Mouse (Mus musculus) intestine, embryonic 16.5 days (tissue): ENCODE results near the gene Tmem104. TPM values are rescaled to one million over a fixed set of nuclear protein-coding genes. Genes with fewer than 3 reads are reported as not detected.
A peak's percentile ranks its signal among the peaks of the same experiment; 100 is the strongest.

Experiments used
- ATAC-seq: fragments of 200-750 bp; cut with Nextera tagmentation; 2 replicates; pipeline ENCODE4 v1.8.0; 2017; ENCODE audit warnings: moderate TSS enrichment, moderate library complexity
- H3K27ac ChIP-seq: fragments of 300-500 bp; sonication (generic); 2 replicates; pipeline ENCODE4 v1.5.1; 2014; ENCODE audit warnings: mild to moderate bottlenecking, low read length
- H3K27me3 ChIP-seq: fragments of 300-500 bp; sonication (generic); replicated peaks from 2 replicates; pipeline ENCODE4 v1.6.1; 2014; ENCODE audit warnings: low read length, control low read depth, mixed read lengths; ENCODE audit not compliant: control insufficient read depth, insufficient read depth
- H3K36me3 ChIP-seq: fragments of 300-500 bp; sonication (generic); 2 replicates; pipeline ENCODE4 v1.6.1; 2014; ENCODE audit warnings: low read length, control low read depth; ENCODE audit not compliant: control insufficient read depth, insufficient read depth
- H3K4me1 ChIP-seq: fragments of 300-500 bp; sonication (generic); 2 replicates; pipeline ENCODE4 v1.6.1; 2014; ENCODE audit warnings: low read length, control low read depth, mixed read lengths; ENCODE audit not compliant: control insufficient read depth, insufficient read depth
- H3K4me2 ChIP-seq: fragments of 300-500 bp; sonication (generic); 2 replicates; pipeline ENCODE4 v1.6.1; 2014; ENCODE audit warnings: low read depth, low read length, control low read depth
- H3K4me3 ChIP-seq: fragments of 300-500 bp; sonication (generic); 2 replicates; pipeline ENCODE4 v1.5.1; 2014; ENCODE audit warnings: mild to moderate bottlenecking, low read length
- H3K9ac ChIP-seq: fragments of 300-500 bp; sonication (generic); 2 replicates; pipeline ENCODE4 v1.6.1; 2014; ENCODE audit warnings: low read depth, low read length
- H3K9me3 ChIP-seq: fragments of 300-500 bp; sonication (generic); 2 replicates; pipeline ENCODE4 v1.6.1; 2016; ENCODE audit warnings: low read length, control low read depth; ENCODE audit not compliant: control insufficient read depth
- WGBS: fragments of 180-500 bp; shearing (Covaris S2); extraction: QIAGEN DNeasy Blood & Tissue Kit; methylation state at CpG from one replicate; pipeline ENCODE4 v1.1.7; 2014; 5-methylcytosine and 5-hydroxymethylcytosine counted together
- polyA plus RNA-seq: library from polyadenylated mRNA; unstranded; fragments of >200 nt; fragmentation: Nextera tagmentation; extraction: Ambion mirVana; gene quantifications from 2 replicates; pipeline ENCODE4 v1.2.1, GENCODE M21; 2015

Tmem104 gene
- polyA plus RNA-seq, 1 experiment from 2014 or later = 11.6 TPM

- peaks cover 45% of the 10 kb centered on the region for H3K4me1 ChIP-seq
- H3K9ac ChIP-seq = peak overlapping the region; percentile 85
- H3K27ac ChIP-seq = peak overlapping the region; percentile 85
- H3K36me3 ChIP-seq = 0 out of 2 replicates have a peak, but pooled peaks cover 2% of the 10 kb centered on the region
- peak overlapping the region; percentile 93 for H3K4me3 ChIP-seq
- ATAC-seq = peak; percentile 34
- no peaks in the 10 kb centered on the region for H3K9me3 ChIP-seq
- no peaks in the 10 kb centered on the region for H3K27me3 ChIP-seq
- H3K4me2 ChIP-seq = peak overlapping the region; percentile 78
- 2% methylated on average over 9 of the region's 9 CpGs for WGBS
Measured at GRCm38 (mm10) chr11:115164976-115165374, 22.3 kb upstream of the Tmem104 start.

GRCm38 (mm10) chr11:115166776-115167175 is 20.5 kb upstream of the Tmem104 start:
- ATAC-seq = no peak
- no peaks in the 10 kb centered on the region for H3K9me3 ChIP-seq
- peak overlapping the region; percentile 39; the same call in 1 of the 2 replicates for H3K27ac ChIP-seq
- H3K4me2 ChIP-seq = peak overlapping the region; percentile 78; the same call in 1 of the 2 replicates
- peak overlapping the region; percentile 35; the same call in 1 of the 2 replicates for H3K9ac ChIP-seq
- H3K27me3 ChIP-seq = no peaks in the 10 kb centered on the region
- H3K4me1 ChIP-seq = peaks cover 44% of the 10 kb centered on the region
- peak overlapping the region; percentile 13 for H3K4me3 ChIP-seq
- H3K36me3 ChIP-seq = 0 out of 2 replicates have a peak, but pooled peaks cover 2% of the 10 kb centered on the region
- WGBS = 56% methylated on average over 3 of the region's 3 CpGs

- Histone ChIP-seq H3K27me3 (no peaks in the 10 kb centered on the region), H3K4me1 (peaks cover 45% of the 10 kb centered on the region), H3K27ac (no peak overlapping the region), H3K36me3 (0 out of 2 replicates have a peak, but pooled peaks cover 2% of the 10 kb centered on the region), H3K9ac (peak overlapping the region; percentile 3; the same call in 1 of the 2 replicates), H3K4me3 (no peak overlapping the region), H3K9me3 (no peaks in the 10 kb centered on the region), H3K4me2 (peak overlapping the region; percentile 21; the same call in 1 of the 2 replicates)
- no peak for ATAC-seq
- WGBS = 72% methylated on average over 8 of the region's 8 CpGs
Measured at GRCm38 (mm10) chr11:115167631-115168249, 19.5 kb upstream of the Tmem104 start.

GRCm38 (mm10) chr11:115169430-115169829 is 17.9 kb upstream of the Tmem104 start:
- no peak for ATAC-seq
- Histone ChIP-seq H3K9me3 (no peaks in the 10 kb centered on the region), H3K27ac (no peak overlapping the region), H3K4me3 (no peak overlapping the region), H3K4me1 (peaks cover 58% of the 10 kb centered on the region), H3K9ac (no peak overlapping the region), H3K4me2 (no peak overlapping the region), H3K36me3 (0 out of 2 replicates have a peak, but pooled peaks cover 2% of the 10 kb centered on the region), H3K27me3 (no peaks in the 10 kb centered on the region)
- 83% methylated on average over 4 of the region's 4 CpGs for WGBS

GRCm38 (mm10) chr11:115171125-115171524 is 16.2 kb upstream of the Tmem104 start:
- peaks cover 68% of the 10 kb centered on the region for H3K4me1 ChIP-seq
- no peaks in the 10 kb centered on the region for H3K9me3 ChIP-seq
- no peak overlapping the region for H3K4me3 ChIP-seq
- no peak for ATAC-seq
- 0 out of 2 replicates have a peak, but pooled peaks cover 2% of the 10 kb centered on the region for H3K36me3 ChIP-seq
- peak overlapping the region; percentile 20; the same call in 1 of the 2 replicates for H3K9ac ChIP-seq
- H3K27me3 ChIP-seq = no peaks in the 10 kb centered on the region
- 46% methylated on average over 8 of the region's 8 CpGs for WGBS
- H3K27ac ChIP-seq = no peak overlapping the region
- H3K4me2 ChIP-seq = no peak overlapping the region

- Histone ChIP-seq H3K4me3 (no peak overlapping the region), H3K36me3 (no peaks in the 10 kb centered on the region), H3K27me3 (no peaks in the 10 kb centered on the region), H3K4me1 (peaks cover 70% of the 10 kb centered on the region), H3K9ac (no peak overlapping the region), H3K9me3 (no peaks in the 10 kb centered on the region), H3K4me2 (peak overlapping the region; percentile 44), H3K27ac (0 out of 2 replicates have a peak overlapping the region, but pooled peaks have one; percentile 14)
- ATAC-seq = peak; percentile 60
- 34% methylated on average over 4 of the region's 4 CpGs for WGBS
Measured at GRCm38 (mm10) chr11:115172825-115173287, 14.4 kb upstream of the Tmem104 start.

- H3K4me2 ChIP-seq = peak overlapping the region; percentile 44
- no peaks in the 10 kb centered on the region for H3K27me3 ChIP-seq
- no peaks in the 10 kb centered on the region for H3K36me3 ChIP-seq
- no peaks in the 10 kb centered on the region for H3K9me3 ChIP-seq
- peak overlapping the region; percentile 64 for H3K27ac ChIP-seq
- peak overlapping the region; percentile 30; the same call in 1 of the 2 replicates for H3K9ac ChIP-seq
- H3K4me1 ChIP-seq = peaks cover 78% of the 10 kb centered on the region
- H3K4me3 ChIP-seq = no peak overlapping the region
- peak; percentile 22; the same call in 1 of the 2 replicates for ATAC-seq
- WGBS = 22% methylated on average over 16 of the region's 16 CpGs
Measured at GRCm38 (mm10) chr11:115173549-115174339, 13.5 kb upstream of the Tmem104 start.

GRCm38 (mm10) chr11:115176399-115177190 is 10.7 kb upstream of the Tmem104 start:
- no peak for ATAC-seq
- H3K27me3 ChIP-seq = no peaks in the 10 kb centered on the region
- no peak overlapping the region; the same call in 1 of the 2 replicates for H3K4me3 ChIP-seq
- H3K36me3 ChIP-seq = no peaks in the 10 kb centered on the region; the same call in 1 of the 2 replicates
- H3K9me3 ChIP-seq = no peaks in the 10 kb centered on the region
- peak overlapping the region; percentile 44 for H3K9ac ChIP-seq
- WGBS = 63% methylated on average over 24 of the region's 24 CpGs
- peak overlapping the region; percentile 91 for H3K27ac ChIP-seq
- peak overlapping the region; percentile 45 for H3K4me2 ChIP-seq
- H3K4me1 ChIP-seq = peaks cover 84% of the 10 kb centered on the region
